Mouse (Mus musculus) C2C12 (cell line): ENCODE measurements at regions not wholly inside any gene's neighbourhood (a gene's known extent, or its start where the extent isn't known, plus 50 kb on each side); places are given as distances from the start of the nearest gene placed in this dataset.

ENCODE experiments used
- H3K27me3 ChIP-seq: one replicate; pipeline ENCODE4 v1.6.1; 2011; ENCODE audit not compliant: control insufficient read depth, insufficient read depth, insufficient read length
- H3K36me3 ChIP-seq: one replicate; pipeline ENCODE4 v1.6.1; 2011; ENCODE audit not compliant: control insufficient read depth, insufficient read depth
- H3K4me3 ChIP-seq: one replicate; pipeline ENCODE4 v1.5.1; 2011; ENCODE audit warnings: mild to moderate bottlenecking, control low read depth; ENCODE audit not compliant: poor library complexity, insufficient read depth, severe bottlenecking
- H3K79me2 ChIP-seq: one replicate; pipeline ENCODE4 v1.6.1; 2011; ENCODE audit not compliant: control insufficient read depth, insufficient read depth
- H3K79me3 ChIP-seq: one replicate; pipeline ENCODE4 v1.6.1; 2011; ENCODE audit warnings: low read depth, control low read depth
- H3ac ChIP-seq: one replicate; pipeline ENCODE3; 2011; ENCODE audit warnings: low read depth; ENCODE audit not compliant: control insufficient read depth, insufficient read length
- CEBPB ChIP-seq: IDR thresholded peaks from one replicate; pipeline ENCODE4 v1.6.1; 2011; ENCODE audit warnings: low read depth, mild to moderate bottlenecking, control low read depth, moderate library complexity
- CTCF ChIP-seq: IDR thresholded peaks from one replicate; pipeline ENCODE4 v1.5.1; 2011; ENCODE audit not compliant: control insufficient read depth, insufficient read depth, insufficient read length
- FOSL1 ChIP-seq: IDR thresholded peaks from one replicate; pipeline ENCODE4 v1.8.0; 2011; ENCODE audit warnings: mild to moderate bottlenecking, low read length; ENCODE audit not compliant: poor library complexity, insufficient read depth, severe bottlenecking
- MAX ChIP-seq: IDR thresholded peaks from one replicate; pipeline ENCODE4 v1.6.1; 2011; ENCODE audit warnings: mild to moderate bottlenecking, control low read depth
- MYOD1 ChIP-seq: IDR thresholded peaks from one replicate; pipeline ENCODE4 v1.6.1; 2011; ENCODE audit warnings: low read depth; ENCODE audit not compliant: control insufficient read depth, insufficient read length
- MYOG ChIP-seq: IDR thresholded peaks from one replicate; pipeline ENCODE4 v1.6.1; 2011; ENCODE audit not compliant: control insufficient read depth, insufficient read length; ENCODE audit errors: extremely low read depth
- USF1 ChIP-seq: IDR thresholded peaks from one replicate; pipeline ENCODE4 v1.6.1; 2011; ENCODE audit warnings: low read depth, mild to moderate bottlenecking, control low read depth, moderate library complexity

DNA sequence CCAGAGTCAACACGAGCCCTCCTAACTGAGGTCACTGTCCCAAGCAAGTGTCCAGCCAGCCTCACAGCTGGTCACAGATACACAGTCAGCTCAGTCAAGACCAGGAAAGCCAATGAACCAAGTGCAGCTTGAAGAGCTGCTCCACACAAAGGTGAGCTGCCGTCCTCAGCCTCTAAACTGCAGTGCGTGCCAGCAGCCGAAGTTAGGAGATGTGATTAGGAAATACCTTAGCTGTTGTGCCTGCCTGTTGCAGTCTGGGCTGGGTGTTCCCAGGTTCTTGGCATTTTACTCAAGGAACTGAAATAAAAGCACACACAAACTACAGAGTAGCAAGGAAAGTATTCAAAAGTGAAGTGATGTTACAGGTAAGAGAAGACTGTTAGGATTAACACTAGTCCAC, 942.9 kb downstream of the 4930447A16Rik start:
- Histone ChIP-seq H3K79me2 (no peaks in the 10 kb centered on the region), H3K79me3 (no peaks in the 10 kb centered on the region), H3K4me3 (no peak overlapping the region), H3K27me3 (no peaks in the 10 kb centered on the region), H3ac (no peak overlapping the region), H3K36me3 (no peaks in the 10 kb centered on the region)
- TF ChIP-seq CTCF (no peak), MAX (no peak), FOSL1 (no peak), USF1 (no peak), CEBPB (no peak)

DNA sequence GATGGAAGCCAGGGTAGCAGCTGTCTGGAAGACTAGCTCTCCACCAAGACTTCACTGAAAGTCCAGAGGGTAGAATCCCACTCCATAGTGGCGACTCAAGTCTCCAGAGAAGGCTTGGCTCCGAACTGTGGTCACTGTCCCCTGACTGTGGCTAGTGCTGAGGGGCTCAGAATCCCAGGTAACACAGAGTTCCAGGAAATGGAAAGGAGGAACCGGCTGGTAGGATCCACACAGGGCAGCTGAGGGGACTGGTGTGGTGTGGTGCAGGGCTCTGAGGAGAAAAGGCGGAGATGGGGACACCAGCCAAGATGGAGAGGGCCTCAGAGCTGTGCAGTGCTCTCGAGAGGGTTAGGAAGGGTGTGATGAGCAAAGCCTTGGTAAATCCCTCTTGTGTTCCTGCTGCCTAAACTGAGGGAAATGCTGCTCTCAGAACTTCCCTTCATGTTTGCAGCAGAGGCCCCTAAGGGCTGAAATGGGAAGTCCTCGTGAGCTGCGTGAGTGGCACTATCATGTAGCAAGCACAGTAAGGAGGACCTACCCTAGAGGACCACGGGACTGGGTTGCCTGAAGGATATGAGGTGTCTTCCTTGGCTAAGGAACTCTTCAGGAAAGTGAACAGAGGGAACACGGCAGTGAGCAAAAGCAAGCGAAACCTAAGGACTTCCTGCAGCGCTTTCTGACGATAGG, 946.2 kb downstream of the 4930447A16Rik start:
- no peak for TF ChIP-seq CTCF
- no peak for TF ChIP-seq MAX
- TF ChIP-seq MYOG: no peak
- TF ChIP-seq FOSL1: no peak
- TF ChIP-seq CEBPB: no peak
- TF ChIP-seq USF1: no peak
- no peak for TF ChIP-seq MYOD1
- Histone ChIP-seq H3K79me3 (no peaks in the 10 kb centered on the region), H3K79me2 (no peaks in the 10 kb centered on the region), H3K27me3 (no peaks in the 10 kb centered on the region), H3K36me3 (no peaks in the 10 kb centered on the region), H3K4me3 (no peak overlapping the region), H3ac (no peak overlapping the region)

DNA sequence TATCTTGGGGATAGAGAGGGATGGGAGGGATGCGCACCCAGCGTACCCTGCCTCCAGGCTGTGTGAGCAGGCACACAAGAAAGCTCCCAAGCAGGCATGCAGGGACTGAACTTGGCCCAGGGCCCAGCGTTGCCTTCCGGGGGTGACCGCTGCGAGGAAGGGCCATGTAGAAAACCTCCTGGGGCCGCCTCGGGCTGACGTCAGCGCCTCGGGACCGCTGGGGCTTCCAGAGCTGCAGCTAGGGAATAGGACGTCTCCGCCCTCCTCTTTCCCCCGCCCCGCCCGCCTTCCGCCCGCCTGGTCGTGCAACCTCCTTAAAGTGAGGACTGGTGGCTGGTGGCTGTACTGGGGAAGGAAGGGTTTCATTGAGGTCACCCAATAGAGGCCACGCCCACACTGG, 948.4 kb downstream of the 4930447A16Rik start:
- no peaks in the 10 kb centered on the region for H3K36me3 ChIP-seq
- no peak overlapping the region for H3K4me3 ChIP-seq
- H3K79me3 ChIP-seq: no peaks in the 10 kb centered on the region
- TF ChIP-seq CTCF (no peak), CEBPB (no peak), MYOG (no peak), MYOD1 (no peak), USF1 (no peak), FOSL1 (no peak), MAX (no peak)
- H3K79me2 ChIP-seq: no peaks in the 10 kb centered on the region
- H3K27me3 ChIP-seq: no peaks in the 10 kb centered on the region
- H3ac ChIP-seq: no peak overlapping the region

DNA sequence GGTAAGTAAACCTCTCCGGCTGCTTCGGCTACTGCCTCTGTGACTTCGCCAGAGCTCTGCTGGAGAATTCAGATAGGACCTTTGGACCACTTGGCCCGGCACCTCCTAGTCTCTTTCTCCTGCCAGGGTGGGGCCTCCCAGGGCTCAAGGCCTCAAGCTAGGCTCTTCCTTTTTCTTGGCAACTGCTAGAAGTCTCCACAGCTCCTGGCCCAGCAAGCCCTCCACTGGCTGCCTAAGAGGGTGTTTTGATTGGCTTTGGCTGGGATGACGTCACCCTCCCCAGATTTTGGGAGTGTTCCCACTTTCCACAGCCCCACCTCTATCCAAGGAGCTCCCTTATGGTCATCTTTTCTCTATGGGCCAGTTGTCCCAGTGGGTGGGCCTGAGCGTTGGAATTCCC, 949.4 kb downstream of the 4930447A16Rik start:
- Histone ChIP-seq H3K36me3 (no peaks in the 10 kb centered on the region), H3ac (no peak overlapping the region), H3K79me2 (no peaks in the 10 kb centered on the region), H3K79me3 (no peaks in the 10 kb centered on the region), H3K27me3 (no peaks in the 10 kb centered on the region), H3K4me3 (no peak overlapping the region)
- TF ChIP-seq MAX (no peak), MYOG (no peak), CEBPB (no peak), FOSL1 (no peak), MYOD1 (no peak), USF1 (no peak), CTCF (no peak)

DNA sequence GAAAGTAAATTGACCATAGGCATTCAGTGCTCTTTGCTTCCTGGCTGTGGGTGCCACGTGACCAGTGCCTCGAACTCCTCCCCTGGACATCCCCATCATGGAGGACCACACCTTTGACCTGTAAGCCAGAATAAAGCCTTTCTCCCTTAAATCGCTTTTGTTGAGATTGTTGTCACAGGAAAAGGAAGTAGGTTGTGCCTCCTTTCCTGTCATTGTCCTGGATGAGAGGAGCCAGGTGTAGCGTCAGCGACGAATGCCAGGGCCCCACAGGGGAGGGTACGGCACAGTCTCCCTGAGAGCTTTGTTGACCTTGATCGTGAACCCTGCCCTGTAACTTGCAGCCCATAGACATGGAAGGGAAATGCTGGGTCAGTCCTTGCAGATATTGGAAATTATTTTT, 952.8 kb downstream of the 4930447A16Rik start:
- H3ac ChIP-seq: no peak overlapping the region
- no peaks in the 10 kb centered on the region for H3K36me3 ChIP-seq
- no peak overlapping the region for H3K4me3 ChIP-seq
- H3K79me2 ChIP-seq: no peaks in the 10 kb centered on the region
- no peaks in the 10 kb centered on the region for H3K79me3 ChIP-seq
- H3K27me3 ChIP-seq: no peaks in the 10 kb centered on the region
- TF ChIP-seq USF1 (peak; percentile 31), MYOG (no peak), CEBPB (no peak)

DNA sequence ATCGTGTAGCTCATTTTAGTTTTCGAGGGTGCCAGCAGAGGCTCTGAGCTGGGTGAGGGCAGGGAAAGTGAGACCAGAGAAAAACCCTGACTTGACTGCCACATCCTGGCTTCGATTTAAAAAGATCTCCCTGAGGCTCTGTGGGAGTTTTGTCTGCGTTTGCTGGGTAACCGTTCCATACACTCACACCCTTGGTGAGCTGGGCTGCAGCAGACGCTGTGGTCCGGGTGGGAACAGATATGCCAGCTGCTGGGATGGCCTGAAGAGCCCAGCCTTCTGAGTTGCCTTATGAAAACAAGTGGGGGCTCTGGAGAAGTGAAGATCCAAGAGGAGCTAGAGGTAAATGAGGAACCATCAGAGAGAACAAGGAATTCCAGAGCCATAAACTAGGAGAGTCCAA, 962.3 kb downstream of the 4930447A16Rik start:
- TF ChIP-seq FOSL1 (no peak), USF1 (no peak), MYOD1 (no peak), CEBPB (no peak), MAX (no peak), CTCF (no peak), MYOG (no peak)

More for the DNA sequence above, 962.3 kb downstream of the 4930447A16Rik start:
- Histone ChIP-seq H3K79me2 (peaks cover 12% of the 10 kb centered on the region), H3K27me3 (no peaks in the 10 kb centered on the region), H3K36me3 (no peaks in the 10 kb centered on the region), H3ac (no peak overlapping the region), H3K79me3 (peaks cover 2% of the 10 kb centered on the region), H3K4me3 (no peak overlapping the region)
